Mouse (Mus musculus) gastrocnemius, adult 2 months (tissue): ENCODE data around the gene Slc9b1. TPM values are rescaled to one million over a fixed set of nuclear protein-coding genes. Genes with fewer than 3 reads are reported as not detected.

Experiments used
- DNase-seq: peaks from one replicate; pipeline ENCODE4 v3.0.0; 2022
- H3K27ac ChIP-seq: fragments of 200-600 bp; 2 replicates; pipeline ENCODE4 v1.8.1; 2022; ENCODE audit warnings: mild to moderate bottlenecking
- H3K4me3 ChIP-seq: fragments of 200-600 bp; 2 replicates; pipeline ENCODE4 v1.8.1; 2022; ENCODE audit warnings: mild to moderate bottlenecking, moderate library complexity
- CTCF ChIP-seq: fragments of 200-600 bp; IDR thresholded peaks from 2 replicates; pipeline ENCODE4 v1.8.1; 2022; ENCODE audit warnings: antibody characterized with exemption, mild to moderate bottlenecking, moderate library complexity
- intact Hi-C: fragments of 180-260 bp; cut with DNase I; formaldehyde crosslinking; loops from one replicate; pipeline ENCODE4 v1.15.1; 2025
- long read RNA-seq, 2 experiments: library from polyadenylated mRNA; stranded (forward); transcript quantifications; one replicate each; pipeline ENCODE4 v2.0.0; 2021
- total RNA-seq, 2 experiments: library from RNA; stranded (reverse); gene quantifications; 2 replicates each; pipeline ENCODE4 v1.2.3; 2021

Slc9b1 gene
- total RNA-seq = not detected
- long read RNA-seq, experiment 1 = 0 reads
- long read RNA-seq, experiment 2 = 0 reads

DNA sequence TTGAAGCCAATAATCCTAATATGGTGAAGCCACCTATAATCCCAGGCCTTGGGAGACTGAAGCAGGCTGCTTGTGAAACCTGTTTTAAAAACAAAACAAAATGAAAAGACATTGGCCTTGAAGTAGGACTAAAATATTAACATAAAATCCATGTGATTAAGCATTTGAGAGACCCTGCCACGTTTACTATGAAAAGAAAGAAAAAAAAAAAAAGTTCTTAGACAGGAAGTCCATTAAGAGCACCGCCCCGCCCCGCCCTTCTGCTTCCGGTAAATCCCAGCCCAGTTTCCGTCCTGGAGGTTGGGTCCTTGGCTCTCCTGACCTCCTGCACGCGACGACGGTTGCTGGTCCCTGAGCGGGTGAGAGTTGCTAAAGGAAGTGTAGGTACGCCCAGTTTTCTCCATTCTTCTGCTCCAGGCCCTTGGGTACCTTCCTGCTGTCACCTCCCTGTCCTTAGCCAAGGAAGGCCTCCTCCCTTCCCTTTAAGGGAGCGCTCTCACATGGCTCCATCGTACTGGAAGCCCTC, at the start of gene Slc9b1:
Gene Slc9b1 (plus strand): TSS at position 291 of the 526 bp plus-strand sequence.
- intact Hi-C loops = no loop called here
- TF ChIP-seq CTCF = no peak
- no peak for DNase-seq

DNA sequence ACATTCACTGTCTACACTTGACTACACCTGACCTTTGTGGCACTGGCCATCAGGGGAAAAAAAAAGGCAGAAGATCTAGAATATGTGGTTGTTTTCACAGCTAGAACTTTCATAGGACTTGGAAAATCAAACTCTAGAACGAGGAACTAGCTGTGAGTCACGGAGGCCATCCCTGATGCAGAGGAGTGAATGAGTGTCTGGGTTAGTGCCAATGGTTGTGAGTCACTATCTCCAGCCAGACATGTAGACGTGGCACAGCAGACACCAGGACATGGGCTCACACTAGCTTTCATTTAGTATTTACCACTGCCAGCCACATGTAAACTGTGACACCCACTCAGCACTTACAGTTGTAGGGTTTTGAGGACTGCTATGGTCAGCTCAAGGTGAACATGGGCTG, 49.3 kb upstream of the Slc9b1 start:
- Histone ChIP-seq H3K27ac (no peak overlapping the region), H3K4me3 (no peak overlapping the region)
- intact Hi-C loops = no loop called here
- DNase-seq = no peak
- no peak for TF ChIP-seq CTCF

More for the DNA sequence above, at the start of gene Slc9b1:
- Histone ChIP-seq H3K27ac (no peak within 1 kb of the TSS), H3K4me3 (peak within 1 kb of the TSS; percentile 14; the same call in 1 of the 2 replicates)

DNA sequence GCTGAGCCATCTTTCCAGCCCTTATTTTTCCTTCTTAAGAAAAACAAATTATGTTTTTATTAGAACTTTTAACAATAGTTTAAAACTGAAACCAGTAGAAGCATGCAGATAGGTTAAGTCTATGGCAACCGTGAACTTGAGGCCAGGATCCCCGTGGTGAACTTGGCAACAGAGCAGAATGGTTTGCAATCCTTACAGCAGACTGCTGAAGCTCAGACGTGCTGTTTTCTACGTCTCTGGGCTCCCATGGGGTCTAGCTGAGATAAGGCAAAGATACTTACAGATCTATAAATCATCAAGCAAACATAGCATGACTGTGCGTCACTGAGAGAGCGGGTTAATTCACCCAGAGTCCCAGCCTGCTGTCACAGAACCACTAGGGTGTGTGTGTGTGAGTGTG, 47.7 kb upstream of the Slc9b1 start:
- H3K4me3 ChIP-seq = no peak overlapping the region
- no peak for TF ChIP-seq CTCF
- DNase-seq = no peak
- no peak overlapping the region for H3K27ac ChIP-seq
- intact Hi-C loops = no loop called here

DNA sequence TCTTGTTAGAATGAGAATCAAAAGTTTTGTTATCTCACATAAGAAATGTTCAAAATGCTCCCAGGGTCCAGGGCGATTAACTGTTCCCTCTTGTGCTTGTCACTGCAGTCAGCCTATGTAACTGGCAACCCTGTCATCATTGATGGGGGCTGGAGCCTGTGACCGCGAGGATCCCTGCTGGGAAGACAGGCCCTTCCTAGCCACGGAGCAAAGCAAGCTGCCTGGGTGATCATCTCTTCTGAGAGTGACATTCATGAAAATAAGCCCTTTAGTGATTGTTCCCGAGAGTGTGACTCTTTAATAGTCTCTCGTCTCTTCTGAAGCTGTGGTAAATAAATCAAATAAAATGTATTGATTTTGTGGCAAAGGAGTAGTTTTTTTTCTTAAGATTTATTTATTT, 43.8 kb upstream of the Slc9b1 start:
- no peak for TF ChIP-seq CTCF
- intact Hi-C loops = no loop called here
- Histone ChIP-seq H3K27ac (no peak overlapping the region), H3K4me3 (no peak overlapping the region)
- no peak for DNase-seq

DNA sequence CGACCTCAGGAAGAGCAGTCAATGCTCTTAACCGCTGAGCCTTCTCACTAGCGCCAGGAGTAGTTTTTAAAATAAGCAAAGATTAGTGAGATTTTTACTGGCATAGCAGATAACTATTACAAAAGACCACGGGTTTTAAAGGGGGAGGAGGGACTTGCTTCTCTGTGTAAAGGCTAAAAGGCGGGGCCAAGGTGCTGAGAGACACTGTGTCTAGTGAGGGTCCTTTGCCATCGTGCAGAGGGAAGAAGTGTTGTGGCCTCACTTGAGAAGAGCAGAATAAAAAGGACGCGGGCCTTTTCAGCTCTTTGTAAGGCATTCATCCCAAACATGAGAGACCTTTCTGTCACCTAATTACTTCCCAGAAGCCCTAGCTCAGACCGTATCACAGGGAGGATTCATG, 43.3 kb upstream of the Slc9b1 start:
- DNase-seq = no peak
- intact Hi-C loops = no loop called here
- H3K4me3 ChIP-seq = no peak overlapping the region
- TF ChIP-seq CTCF = no peak
- no peak overlapping the region for H3K27ac ChIP-seq

DNA sequence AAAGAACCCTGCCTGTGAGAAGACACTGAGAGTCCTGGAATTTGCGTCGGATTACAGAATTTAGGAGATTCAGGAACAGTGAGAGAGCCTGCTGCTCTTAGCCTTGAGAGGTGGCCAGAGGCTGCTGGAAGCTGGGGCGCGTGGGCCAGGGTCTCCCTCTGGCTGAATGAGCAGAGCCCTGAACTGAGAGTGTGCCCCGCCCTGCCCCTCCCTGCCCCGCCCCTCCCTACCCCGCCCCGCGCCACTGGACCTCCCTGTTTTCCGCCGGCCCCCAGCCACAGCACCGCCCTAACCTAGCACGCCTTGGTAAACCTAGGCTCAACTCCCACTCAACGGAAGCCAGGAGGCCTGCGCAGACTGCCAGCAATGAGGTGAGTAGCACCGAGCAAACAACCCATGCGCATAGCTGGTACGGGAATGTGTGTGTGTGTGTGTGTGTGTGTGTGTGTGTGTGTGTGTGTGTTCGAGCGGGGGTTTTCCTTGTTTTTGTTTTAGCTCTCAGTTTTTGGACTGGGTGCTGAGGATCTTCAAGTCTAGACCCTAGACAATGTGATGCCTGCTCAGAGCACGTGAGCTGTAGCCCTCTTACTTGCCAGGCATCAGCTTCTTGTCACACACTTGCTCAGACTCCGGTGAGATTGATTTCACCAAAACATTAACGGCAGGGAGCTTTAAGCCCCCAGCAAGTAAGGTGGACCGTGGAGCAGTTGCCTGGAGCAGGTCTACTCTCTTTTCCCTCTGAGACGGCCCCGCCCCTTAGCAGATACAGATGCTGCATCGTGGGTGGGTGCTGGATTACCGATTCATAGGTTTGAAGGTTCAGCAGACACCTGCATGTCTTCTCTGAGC, 40.2 kb upstream of the Slc9b1 start, which contains the start of gene Slc9b2:
Gene Slc9b2 (plus strand): TSS at position 290 of the 849 bp plus-strand sequence.
- peak; percentile 34 for DNase-seq
- peak within 1 kb of the TSS; percentile 65 for H3K4me3 ChIP-seq
- no peak within 1 kb of the TSS for H3K27ac ChIP-seq
- intact Hi-C loops = no loop called here
- no peak for TF ChIP-seq CTCF

DNA sequence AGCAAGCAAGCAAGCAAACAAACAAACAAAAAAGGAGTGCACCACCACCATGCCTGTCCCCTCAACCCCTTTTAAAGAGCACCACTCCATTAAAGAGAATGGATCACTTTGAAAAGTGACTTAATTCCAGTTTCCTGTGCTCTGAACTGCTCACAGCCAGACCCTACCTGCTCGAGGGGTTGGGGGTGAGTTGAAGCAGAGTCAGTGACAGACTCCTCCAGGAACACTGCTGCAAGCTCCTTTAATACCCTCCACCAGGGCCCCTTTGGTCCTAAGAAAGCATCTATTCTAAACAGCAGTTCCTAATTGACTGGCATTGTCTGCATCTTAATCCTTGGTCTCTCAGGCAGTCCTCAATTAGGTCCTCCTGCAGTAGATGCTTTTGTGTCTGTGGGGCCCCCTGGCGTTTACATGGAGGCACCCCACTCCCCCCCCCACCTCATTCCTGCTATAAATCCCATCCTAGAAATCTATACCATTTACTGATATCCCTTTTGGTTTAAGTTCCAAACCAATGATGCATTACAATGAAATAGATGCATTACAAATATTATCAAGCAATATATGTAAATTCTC, 34.8 kb upstream of the Slc9b1 start:
- Histone ChIP-seq H3K4me3 (no peak overlapping the region), H3K27ac (no peak overlapping the region)
- intact Hi-C loops = no loop called here
- no peak for TF ChIP-seq CTCF
- DNase-seq = no peak

DNA sequence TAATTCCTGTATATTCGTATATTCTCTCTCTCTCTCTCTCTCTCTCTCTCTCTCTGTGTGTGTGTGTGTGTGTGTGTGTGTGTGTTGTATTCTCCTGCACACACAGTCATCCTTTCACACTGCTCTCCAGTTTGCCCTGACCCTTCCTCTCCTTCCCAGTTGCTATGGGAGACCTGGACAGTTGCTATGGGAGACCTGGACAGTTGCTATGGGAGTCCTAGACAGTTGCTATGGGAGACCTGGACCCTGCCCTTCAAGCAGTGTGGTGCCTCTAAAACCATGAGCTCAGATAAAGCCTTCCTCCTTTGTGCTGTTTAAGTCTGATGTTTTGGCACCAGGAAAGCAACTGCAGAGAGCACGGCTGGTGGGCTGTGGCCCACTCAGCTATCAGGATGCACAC, 34.1 kb upstream of the Slc9b1 start:
- TF ChIP-seq CTCF = no peak
- intact Hi-C loops = no loop called here
- H3K27ac ChIP-seq = no peak overlapping the region
- no peak overlapping the region for H3K4me3 ChIP-seq
- DNase-seq = no peak

DNA sequence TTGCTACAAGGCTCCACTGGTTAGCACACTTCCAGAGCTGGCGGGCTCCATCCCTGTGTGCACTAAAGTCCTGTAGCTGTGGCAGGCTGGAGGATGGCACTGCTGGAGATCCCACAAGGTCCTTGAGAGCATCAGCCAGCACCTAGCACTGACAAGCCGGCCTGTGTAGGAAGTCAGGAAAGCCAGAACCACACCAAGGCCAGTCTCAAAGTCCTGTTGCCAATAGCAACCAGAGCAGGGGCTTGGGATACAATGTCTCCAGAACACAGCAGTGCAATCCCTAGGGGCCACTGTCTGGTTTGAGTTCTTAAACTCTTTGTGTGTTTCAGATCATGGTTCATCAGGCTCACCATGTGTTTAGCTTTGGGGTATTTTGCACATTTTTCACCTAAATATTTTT, 33.0 kb upstream of the Slc9b1 start:
- H3K27ac ChIP-seq = no peak overlapping the region
- DNase-seq = no peak
- no peak for TF ChIP-seq CTCF
- no peak overlapping the region for H3K4me3 ChIP-seq
- intact Hi-C loops = no loop called here

DNA sequence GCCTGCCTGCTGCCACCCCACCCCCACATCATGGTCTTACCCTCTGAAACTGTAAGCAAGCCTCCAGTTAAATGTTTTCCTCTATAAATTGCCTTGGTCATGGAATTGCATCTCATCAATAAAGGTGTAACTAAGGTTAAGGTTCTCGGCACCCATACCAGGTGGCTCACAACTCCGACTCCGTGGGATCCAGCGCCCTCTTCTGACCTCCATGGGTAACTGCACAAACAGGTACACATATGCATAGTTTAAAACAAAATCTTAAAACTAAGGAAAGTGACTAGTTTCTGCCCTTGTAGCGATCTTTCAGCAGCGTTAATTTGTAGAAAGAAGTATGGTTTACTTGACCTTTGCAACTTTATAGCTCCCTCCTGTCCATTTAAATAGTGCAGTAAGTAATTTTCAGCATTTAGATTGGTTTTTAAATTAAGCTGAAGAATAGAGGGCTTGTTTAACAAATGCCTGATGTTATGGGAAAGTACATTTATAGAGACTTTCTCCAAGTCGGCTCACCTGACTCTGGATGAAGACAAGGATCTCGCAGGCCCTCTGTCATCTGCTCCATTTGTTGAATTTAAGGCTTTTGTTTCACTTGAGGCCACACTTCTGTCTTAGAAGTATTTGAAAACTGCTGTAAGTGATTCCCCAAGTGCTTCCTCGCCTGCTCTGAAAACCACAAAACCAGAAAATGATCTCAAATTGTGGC, 32.0 kb upstream of the Slc9b1 start:
- TF ChIP-seq CTCF = no peak
- no peak overlapping the region for H3K27ac ChIP-seq
- no peak overlapping the region for H3K4me3 ChIP-seq
- no peak for DNase-seq
- intact Hi-C loops = no loop called here

DNA sequence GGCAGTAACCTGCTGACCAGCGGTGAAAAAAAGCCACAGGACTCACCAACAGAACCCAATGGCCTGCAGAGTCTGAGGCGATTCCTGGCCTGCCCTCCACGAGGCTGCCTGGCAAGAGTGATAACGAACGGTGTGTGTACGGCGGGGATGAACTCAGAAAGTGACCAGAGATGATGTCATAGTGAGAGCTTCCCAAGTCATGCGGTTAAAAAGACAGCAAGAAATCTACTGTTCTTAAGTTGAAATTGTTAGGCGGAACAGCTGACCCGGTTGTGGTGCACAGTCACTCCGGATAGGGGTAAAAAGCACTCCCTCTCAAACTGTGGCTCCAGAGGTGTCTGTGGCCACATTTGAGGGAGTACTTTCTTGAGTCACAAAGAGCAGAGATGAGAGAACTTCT, 29.5 kb upstream of the Slc9b1 start:
- TF ChIP-seq CTCF = no peak
- Histone ChIP-seq H3K4me3 (no peak overlapping the region), H3K27ac (no peak overlapping the region)
- DNase-seq = no peak
- intact Hi-C loops = no loop called here

DNA sequence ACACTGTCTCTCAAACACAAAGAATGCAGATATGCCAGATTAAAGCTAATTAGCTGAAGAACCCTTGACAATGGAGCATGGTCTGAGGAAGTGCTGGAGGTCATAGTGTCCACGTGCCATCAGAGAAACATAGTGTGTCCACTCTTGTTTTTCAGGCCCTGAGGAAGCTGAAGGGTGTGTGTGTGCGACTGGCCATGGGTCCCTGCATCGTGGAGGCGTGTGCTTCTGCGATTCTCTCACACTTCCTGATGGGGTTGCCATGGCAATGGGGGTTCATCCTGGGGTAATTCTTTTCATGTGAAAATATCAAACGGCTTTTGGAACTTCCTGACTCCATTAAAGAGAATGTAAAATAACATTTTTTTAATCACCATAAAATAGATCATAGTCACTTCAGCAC, 23.5 kb upstream of the Slc9b1 start:
- TF ChIP-seq CTCF = no peak
- intact Hi-C loops = no loop called here
- Histone ChIP-seq H3K27ac (no peak overlapping the region), H3K4me3 (no peak overlapping the region)
- DNase-seq = no peak

DNA sequence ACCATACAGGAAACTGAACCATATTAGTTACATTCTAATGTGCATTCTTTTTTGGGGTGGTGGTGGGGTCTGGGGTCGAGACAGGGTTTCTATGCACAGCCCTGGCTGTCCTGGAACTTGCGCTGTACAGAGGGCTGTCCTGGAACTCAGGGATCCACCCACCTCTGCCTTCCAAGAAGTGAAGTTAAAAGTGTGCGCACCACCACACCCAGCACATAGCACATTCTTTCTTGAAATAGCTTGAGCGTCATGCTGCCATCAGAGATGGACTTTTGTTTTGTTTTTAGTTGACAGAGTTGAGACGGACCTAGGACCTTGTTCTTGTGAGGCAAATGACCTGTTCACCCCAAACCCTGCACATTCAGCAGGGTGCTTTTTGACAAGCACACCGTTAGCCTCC, 20.7 kb upstream of the Slc9b1 start:
- intact Hi-C loops = loop anchor here (5.0 kb wide), 1 partner anchor 45 kb away; the partner anchor contains the start of gene Bdh2
- Histone ChIP-seq H3K27ac (no peak overlapping the region), H3K4me3 (no peak overlapping the region)
- DNase-seq = no peak
- TF ChIP-seq CTCF = no peak
